Mouse (Mus musculus): ENCODE data around the gene Ganab. TPM values are rescaled to one million over a fixed set of nuclear protein-coding genes. Genes with fewer than 3 reads are reported as not detected.

The Ganab gene
- total and polyA plus RNA-seq, 2 experiments from 2014 or later, result 26.4 to 56.3 TPM

GRCm38 (mm10) chr19:8919684-8920072 lies 21.8 kb downstream of the Ganab start:
- Histone ChIP-seq H3K4me2 (ENCODE audit: low read depth, low read length) (peak overlapping the region; percentile 90), H3K9me3 (replicated peaks; ENCODE audit: control insufficient read depth, low read length) (no peaks in the 10 kb centered on the region), H3K9ac (replicated peaks; ENCODE audit: low read depth, low read length) (peak overlapping the region; percentile 81; the same call in 1 of the 2 replicates), H3K36me3 (replicated peaks; ENCODE audit: control insufficient read depth, insufficient read depth, low read length) (peaks cover 36% of the 10 kb centered on the region), H3K4me1 (ENCODE audit: control insufficient read depth, insufficient read depth) (peaks cover 15% of the 10 kb centered on the region), H3K27me3 (ENCODE audit: control insufficient read depth, insufficient read depth, low read length) (no peaks in the 10 kb centered on the region), H3K4me3 (ENCODE audit: low read depth, low read length) (peak overlapping the region; percentile 75), H3K27ac (ENCODE audit: low read depth) (peak overlapping the region; percentile 87)
- no peak for ATAC-seq (ENCODE audit: insufficient read depth, low read depth)
- DNase-seq (ENCODE audit: low spot score), result no peak
- TF ChIP-seq CTCF (IDR thresholded peaks at IDR 0.05; ENCODE audit: low read depth) (no peak), EP300 (IDR thresholded peaks at IDR 0.05; ENCODE audit: low read depth) (no peak)
- 54% methylated on average over 6 of the region's 6 CpGs for WGBS

GRCm38 (mm10) chr19:8920073-8920736 lies 22.3 kb downstream of the Ganab start, which contains the start of gene B3gat3:
Gene B3gat3, plus strand, starts transcription at chr19:8920374.
- Histone ChIP-seq H3K9ac (replicated peaks; ENCODE audit: low read depth, low read length) (peak within 1 kb of the TSS; percentile 81), H3K27me3 (ENCODE audit: control insufficient read depth, insufficient read depth, low read length) (no peaks in the 10 kb centered on the region), H3K9me3 (replicated peaks; ENCODE audit: control insufficient read depth, low read length) (no peaks in the 10 kb centered on the region), H3K36me3 (replicated peaks; ENCODE audit: control insufficient read depth, insufficient read depth, low read length) (peaks cover 30% of the 10 kb centered on the region), H3K4me1 (ENCODE audit: control insufficient read depth, insufficient read depth) (peaks cover 15% of the 10 kb centered on the region), H3K4me2 (ENCODE audit: low read depth, low read length) (peak within 1 kb of the TSS; percentile 90), H3K4me3 (ENCODE audit: low read depth, low read length) (peak within 1 kb of the TSS; percentile 75), H3K27ac (ENCODE audit: low read depth) (peak within 1 kb of the TSS; percentile 87)
- DNase-seq (ENCODE audit: low spot score), result peak; percentile 92
- peak; percentile 97 for ATAC-seq (ENCODE audit: insufficient read depth, low read depth)
- TF ChIP-seq EP300 (IDR thresholded peaks at IDR 0.05; ENCODE audit: low read depth), result no peak
- no peak for TF ChIP-seq CTCF (IDR thresholded peaks at IDR 0.05; ENCODE audit: low read depth)
- WGBS, result 2% methylated on average over 49 of the region's 50 CpGs

GRCm38 (mm10) chr19:8920836-8921291 lies 23.0 kb downstream of the Ganab start:
- Histone ChIP-seq H3K4me2 (ENCODE audit: low read depth, low read length) (peak overlapping the region; percentile 90), H3K4me1 (ENCODE audit: control insufficient read depth, insufficient read depth) (peaks cover 15% of the 10 kb centered on the region), H3K27ac (ENCODE audit: low read depth) (peak overlapping the region; percentile 87), H3K9me3 (replicated peaks; ENCODE audit: control insufficient read depth, low read length) (no peaks in the 10 kb centered on the region), H3K4me3 (ENCODE audit: low read depth, low read length) (peak overlapping the region; percentile 75), H3K9ac (replicated peaks; ENCODE audit: low read depth, low read length) (peak overlapping the region; percentile 81), H3K36me3 (replicated peaks; ENCODE audit: control insufficient read depth, insufficient read depth, low read length) (peaks cover 28% of the 10 kb centered on the region), H3K27me3 (ENCODE audit: control insufficient read depth, insufficient read depth, low read length) (no peaks in the 10 kb centered on the region)
- 3% methylated on average over 6 of the region's 6 CpGs for WGBS
- DNase-seq (ENCODE audit: low spot score), result peak; percentile 55
- TF ChIP-seq EP300 (IDR thresholded peaks at IDR 0.05; ENCODE audit: low read depth) (no peak), CTCF (IDR thresholded peaks at IDR 0.05; ENCODE audit: low read depth) (no peak)
- ATAC-seq (ENCODE audit: insufficient read depth, low read depth), result no peak

- no peak overlapping the region for H3K27ac ChIP-seq (ENCODE audit: low read depth)
- TF ChIP-seq CTCF (IDR thresholded peaks at IDR 0.05; ENCODE audit: low read depth), result no peak
- no peak for TF ChIP-seq EP300 (IDR thresholded peaks at IDR 0.05; ENCODE audit: low read depth)
- 70% methylated on average over 9 of the region's 9 CpGs for WGBS
- ATAC-seq (ENCODE audit: insufficient read depth, low read depth) (no peak), DNase-seq (ENCODE audit: low spot score) (no peak)
- no peak overlapping the region for H3K4me3 ChIP-seq (ENCODE audit: low read depth, low read length)
- H3K4me1 ChIP-seq (ENCODE audit: control insufficient read depth, insufficient read depth), result peaks cover 15% of the 10 kb centered on the region
- no peaks in the 10 kb centered on the region for H3K9me3 ChIP-seq (replicated peaks; ENCODE audit: control insufficient read depth, low read length)
- peaks cover 28% of the 10 kb centered on the region for H3K36me3 ChIP-seq (replicated peaks; ENCODE audit: control insufficient read depth, insufficient read depth, low read length)
- no peaks in the 10 kb centered on the region for H3K27me3 ChIP-seq (ENCODE audit: control insufficient read depth, insufficient read depth, low read length)
- 0 out of 2 replicates have a peak overlapping the region, but pooled peaks have one; percentile 81 for H3K9ac ChIP-seq (replicated peaks; ENCODE audit: low read depth, low read length)
- peak overlapping the region; percentile 90; the same call in 1 of the 2 replicates for H3K4me2 ChIP-seq (ENCODE audit: low read depth, low read length)
Measured at GRCm38 (mm10) chr19:8921741-8922140, 23.9 kb downstream of the Ganab start.

GRCm38 (mm10) chr19:8926766-8927165 lies 28.9 kb downstream of the Ganab start:
- peaks cover 10% of the 10 kb centered on the region; the same call in 1 of the 2 replicates for H3K4me1 ChIP-seq (ENCODE audit: control insufficient read depth, insufficient read depth)
- H3K27me3 ChIP-seq (ENCODE audit: control insufficient read depth, insufficient read depth, low read length), result no peaks in the 10 kb centered on the region
- no peak for DNase-seq (ENCODE audit: low spot score)
- H3K36me3 ChIP-seq (replicated peaks; ENCODE audit: control insufficient read depth, insufficient read depth, low read length), result peaks cover 40% of the 10 kb centered on the region
- H3K9ac ChIP-seq (replicated peaks; ENCODE audit: low read depth, low read length), result no peak overlapping the region
- no peak overlapping the region for H3K27ac ChIP-seq (ENCODE audit: low read depth)
- 78% methylated on average over 2 of the region's 2 CpGs for whole genome bisulfite sequencing
- H3K4me2 ChIP-seq (ENCODE audit: low read depth, low read length), result no peak overlapping the region
- H3K9me3 ChIP-seq (replicated peaks; ENCODE audit: control insufficient read depth, low read length), result no peaks in the 10 kb centered on the region
- H3K4me3 ChIP-seq (ENCODE audit: low read depth, low read length), result no peak overlapping the region
- ATAC-seq (ENCODE audit: insufficient read depth, low read depth), result no peak
- TF ChIP-seq EP300 (IDR thresholded peaks at IDR 0.05; ENCODE audit: low read depth), result no peak
- TF ChIP-seq CTCF (IDR thresholded peaks at IDR 0.05; ENCODE audit: low read depth), result no peak
